Mouse (Mus musculus) testis, adult 2 months (tissue): ENCODE results near the gene Rorc. TPM values are rescaled to one million over a fixed set of nuclear protein-coding genes. Genes with fewer than 3 reads are reported as not detected.
A peak's percentile ranks its signal among the peaks of the same experiment; 100 is the strongest.

ENCODE experiments used
- H3K27ac ChIP-seq: fragments of 200-500 bp; 2 replicates; pipeline ENCODE4 v1.5.1; 2012; ENCODE audit warnings: low read depth, low read length; ENCODE audit not compliant: control insufficient read depth, insufficient read depth
- H3K27me3 ChIP-seq: fragments of 200-500 bp; 2 replicates; pipeline ENCODE4 v1.6.1; 2012; ENCODE audit warnings: mild to moderate bottlenecking, low read length, moderate library complexity; ENCODE audit not compliant: control insufficient read depth, insufficient read depth
- H3K36me3 ChIP-seq: fragments of 200-500 bp; 2 replicates; pipeline ENCODE4 v1.6.1; 2012; ENCODE audit warnings: mild to moderate bottlenecking, low read length; ENCODE audit not compliant: control insufficient read depth, insufficient read depth
- H3K4me1 ChIP-seq: fragments of 200-500 bp; 2 replicates; pipeline ENCODE4 v1.6.1; 2012; ENCODE audit warnings: low read length; ENCODE audit not compliant: control insufficient read depth, insufficient read depth
- H3K4me3 ChIP-seq: fragments of 200-500 bp; 2 replicates; pipeline ENCODE4 v1.5.1; 2012; ENCODE audit warnings: low read depth, mild to moderate bottlenecking, low read length, moderate library complexity, mixed read lengths; ENCODE audit not compliant: control insufficient read depth
- CTCF ChIP-seq: fragments of 200-500 bp; IDR thresholded peaks from 2 replicates; pipeline ENCODE4 v1.5.1; 2012; ENCODE audit warnings: low read depth, mild to moderate bottlenecking, inconsistent platforms, low read length, moderate library complexity; ENCODE audit not compliant: control insufficient read depth, insufficient read depth, insufficient replicate concordance
- POLR2A ChIP-seq: fragments of 200-500 bp; IDR thresholded peaks from 2 replicates; pipeline ENCODE4 v1.6.1; 2012; ENCODE audit warnings: low read depth, mild to moderate bottlenecking, inconsistent platforms, low read length, moderate library complexity; ENCODE audit not compliant: control insufficient read depth
- polyA plus RNA-seq: library from polyadenylated mRNA; depleted of rRNA; stranded (reverse); fragments of >200 nt; gene quantifications from 2 replicates; pipeline ENCODE4 v1.2.3, GENCODE M21; 2012

Gene Rorc
- polyA plus RNA-seq, 1 experiment: 1.3 TPM

- Histone ChIP-seq H3K36me3 (no peaks in the 10 kb centered on the region), H3K4me1 (peaks cover 21% of the 10 kb centered on the region), H3K27me3 (no peaks in the 10 kb centered on the region), H3K27ac (no peak overlapping the region), H3K4me3 (no peak overlapping the region)
- no peak for TF ChIP-seq POLR2A
- TF ChIP-seq CTCF: no peak
Observed at GRCm38 (mm10) chr3:94369709-94370108, 2.9 kb upstream of the Rorc start.

GRCm38 (mm10) chr3:94371637-94372036 lies 957 bp upstream of the Rorc start:
- TF ChIP-seq CTCF (no peak), POLR2A (peak; percentile 82; the same call in 1 of the 2 replicates)
- H3K36me3 ChIP-seq: no peaks in the 10 kb centered on the region
- H3K27ac ChIP-seq: peak overlapping the region; percentile 83
- H3K27me3 ChIP-seq: no peaks in the 10 kb centered on the region
- H3K4me1 ChIP-seq: peaks cover 21% of the 10 kb centered on the region
- H3K4me3 ChIP-seq: peak overlapping the region; percentile 46

- no peaks in the 10 kb centered on the region for H3K36me3 ChIP-seq
- H3K4me3 ChIP-seq: no peak overlapping the region
- H3K27me3 ChIP-seq: no peaks in the 10 kb centered on the region
- peaks cover 24% of the 10 kb centered on the region for H3K4me1 ChIP-seq
- no peak for TF ChIP-seq CTCF
- no peak for TF ChIP-seq POLR2A
- no peak overlapping the region; the same call in 1 of the 2 replicates for H3K27ac ChIP-seq
Observed at GRCm38 (mm10) chr3:94372038-94372437, 556 bp upstream of the Rorc start.

- H3K4me3 ChIP-seq: peak overlapping the region; percentile 25
- H3K36me3 ChIP-seq: no peaks in the 10 kb centered on the region
- H3K27me3 ChIP-seq: no peaks in the 10 kb centered on the region
- TF ChIP-seq POLR2A (no peak), CTCF (no peak)
- H3K27ac ChIP-seq: no peak overlapping the region
- peaks cover 27% of the 10 kb centered on the region for H3K4me1 ChIP-seq
Observed at GRCm38 (mm10) chr3:94373090-94373489, 496 bp downstream of the Rorc start.

GRCm38 (mm10) chr3:94373597-94374011 lies 1.0 kb downstream of the Rorc start:
- H3K27me3 ChIP-seq: no peaks in the 10 kb centered on the region

GRCm38 (mm10) chr3:94374636-94375035 lies 2.0 kb downstream of the Rorc start:
- peaks cover 27% of the 10 kb centered on the region for H3K4me1 ChIP-seq
- H3K4me3 ChIP-seq: no peak overlapping the region
- no peaks in the 10 kb centered on the region for H3K27me3 ChIP-seq
- no peaks in the 10 kb centered on the region for H3K36me3 ChIP-seq
- TF ChIP-seq POLR2A: no peak
- no peak for TF ChIP-seq CTCF
- no peak overlapping the region for H3K27ac ChIP-seq

More at GRCm38 (mm10) chr3:94373597-94374011, 1.0 kb downstream of the Rorc start:
- TF ChIP-seq POLR2A (no peak), CTCF (no peak)
- H3K4me1 ChIP-seq: peaks cover 27% of the 10 kb centered on the region
- no peak overlapping the region for H3K4me3 ChIP-seq
- no peak overlapping the region for H3K27ac ChIP-seq
- H3K36me3 ChIP-seq: no peaks in the 10 kb centered on the region

GRCm38 (mm10) chr3:94375146-94375545 lies 2.6 kb downstream of the Rorc start:
- Histone ChIP-seq H3K4me1 (peaks cover 25% of the 10 kb centered on the region), H3K36me3 (no peaks in the 10 kb centered on the region), H3K4me3 (no peak overlapping the region), H3K27ac (no peak overlapping the region), H3K27me3 (no peaks in the 10 kb centered on the region)
- TF ChIP-seq CTCF: no peak
- TF ChIP-seq POLR2A: no peak

- H3K27ac ChIP-seq: no peak overlapping the region
- peaks cover 24% of the 10 kb centered on the region for H3K4me1 ChIP-seq
- no peak for TF ChIP-seq POLR2A
- no peak for TF ChIP-seq CTCF
- H3K27me3 ChIP-seq: no peaks in the 10 kb centered on the region
- H3K4me3 ChIP-seq: no peak overlapping the region
- H3K36me3 ChIP-seq: no peaks in the 10 kb centered on the region
Observed at GRCm38 (mm10) chr3:94375861-94376260, 3.3 kb downstream of the Rorc start.
